Mouse (Mus musculus): ENCODE data around the gene Tns1.

DNA sequence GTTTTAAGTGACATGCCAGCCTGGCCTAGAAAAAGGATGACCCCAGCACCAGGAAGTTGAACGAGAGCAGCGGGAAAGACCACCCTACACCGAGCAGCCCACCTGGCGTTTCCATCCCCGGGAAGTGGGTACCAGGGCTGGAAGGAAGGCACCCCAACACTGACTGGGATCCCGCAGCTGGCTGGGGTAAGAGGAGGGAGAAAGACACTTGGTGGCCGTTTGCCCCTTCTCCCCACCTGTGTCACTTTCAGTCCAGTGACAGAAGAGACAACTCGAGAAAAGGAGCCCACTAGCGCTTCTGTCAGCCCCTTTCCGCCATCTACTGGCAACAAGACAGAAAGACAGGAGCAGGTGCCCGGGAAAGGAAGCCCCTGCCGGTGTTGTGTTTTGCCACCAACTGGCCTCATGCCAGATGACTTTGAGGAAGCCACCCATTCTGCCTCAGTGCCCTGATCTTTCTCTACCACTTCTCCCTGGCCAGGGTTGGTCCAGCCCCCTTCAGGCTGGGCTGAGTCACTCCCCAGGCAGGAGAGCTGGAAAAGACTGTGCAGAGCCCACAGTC, 823 bp upstream of the Tns1 start, which contains the start of gene Rufy4:
- TF ChIP-seq CTCF (conservative IDR thresholded peaks at IDR 0.05; ENCODE audit: low read length): peak; percentile 67
- no peak for TF ChIP-seq NANOG (IDR thresholded peaks at IDR 0.05; ENCODE audit: borderline replicate concordance, low read length)
- TF ChIP-seq POU5F1 (IDR thresholded peaks at IDR 0.05; ENCODE audit: borderline replicate concordance, low read length): no peak

Data from E14TG2a.4 (cell line).